ENCODE assay signal across 8 mouse cellular contexts in the genomic region with DNA sequence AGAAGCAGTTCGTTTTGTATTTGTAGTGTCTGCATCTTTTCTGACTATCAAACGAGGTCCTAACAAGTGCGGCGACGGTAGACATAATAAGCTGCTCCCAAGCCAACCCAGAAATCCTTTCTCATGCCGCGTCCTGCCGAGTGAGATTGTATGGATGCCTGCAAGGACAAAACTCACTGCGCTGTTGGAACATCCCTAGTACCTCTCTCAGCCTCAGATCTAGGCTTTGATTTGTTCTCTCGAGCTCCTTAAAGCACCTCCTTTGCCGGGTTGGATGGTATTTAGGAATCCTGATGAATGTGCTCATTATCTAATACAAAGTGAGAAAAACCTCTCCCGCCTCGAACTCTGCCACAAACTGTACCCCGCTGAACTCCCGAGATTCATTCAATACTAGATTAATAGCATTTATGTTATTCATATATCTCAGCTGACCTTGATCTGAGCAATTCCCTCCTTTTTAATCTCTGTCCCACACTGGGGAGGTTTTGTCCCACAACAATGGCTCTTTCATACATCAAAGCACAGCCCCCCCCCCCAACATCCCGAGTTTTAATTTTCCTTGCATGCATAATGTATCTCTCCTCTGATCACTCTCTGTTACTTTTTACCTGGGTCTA.
A peak's percentile ranks its signal among the peaks of the same experiment; 100 is the strongest.
DNase-seq lines count a peak whose midpoint lies in the region; ATAC-seq and TF ChIP-seq lines count a peak whose summit lies in the region.

No protein-coding gene starts in this region.

- no peak overlapping the region for H3K4me3 ChIP-seq in intestine, embryonic 14.5 days (ENCODE audit: low read depth, low read length)
- H3K4me3 ChIP-seq in intestine, embryonic 16.5 days (ENCODE audit: low read length) = no peak overlapping the region
- H3K4me3 ChIP-seq in embryonic facial prominence, embryonic 12.5 days = no peak overlapping the region
- peak overlapping the region; percentile 60 for H3K4me3 ChIP-seq in layer of hippocampus, adult 2 months
- H3K4me3 ChIP-seq in neural tube, embryonic 14.5 days (ENCODE audit: low read depth, low read length) = peak overlapping the region; percentile 25
- no peak overlapping the region for H3K4me3 ChIP-seq in heart, embryonic 10.5 days

- peaks cover 6% of the 10 kb centered on the region for H3K4me1 ChIP-seq in intestine, embryonic 14.5 days (replicated peaks; ENCODE audit: control insufficient read depth, insufficient read depth, low read length)
- peaks cover 8% of the 10 kb centered on the region for H3K4me1 ChIP-seq in intestine, embryonic 16.5 days (ENCODE audit: control insufficient read depth, insufficient read depth, low read length)
- peaks cover under 1% of the 10 kb centered on the region; the same call in 1 of the 2 replicates for H3K4me1 ChIP-seq in embryonic facial prominence, embryonic 12.5 days
- H3K4me1 ChIP-seq in neural tube, embryonic 14.5 days (ENCODE audit: control insufficient read depth, insufficient read depth, low read length) = 0 out of 2 replicates have a peak, but pooled peaks cover 4% of the 10 kb centered on the region
- H3K4me1 ChIP-seq in heart, embryonic 10.5 days = peaks cover 9% of the 10 kb centered on the region

- H3K9ac ChIP-seq in intestine, embryonic 14.5 days (ENCODE audit: low read length) = no peak overlapping the region
- no peak overlapping the region for H3K9ac ChIP-seq in intestine, embryonic 16.5 days (ENCODE audit: low read depth, low read length)
- H3K9ac ChIP-seq in embryonic facial prominence, embryonic 12.5 days = no peak overlapping the region
- H3K9ac ChIP-seq in neural tube, embryonic 14.5 days (replicated peaks; ENCODE audit: low read depth, low read length) = no peak overlapping the region; the same call in 1 of the 2 replicates

- H3K36me3 ChIP-seq in intestine, embryonic 14.5 days (ENCODE audit: control insufficient read depth, insufficient read depth, low read length) = no peaks in the 10 kb centered on the region
- no peaks in the 10 kb centered on the region for H3K36me3 ChIP-seq in intestine, embryonic 16.5 days (ENCODE audit: control insufficient read depth, insufficient read depth, low read length)
- no peaks in the 10 kb centered on the region for H3K36me3 ChIP-seq in embryonic facial prominence, embryonic 12.5 days
- no peaks in the 10 kb centered on the region for H3K36me3 ChIP-seq in neural tube, embryonic 14.5 days (ENCODE audit: control insufficient read depth, insufficient read depth, low read length)
- H3K36me3 ChIP-seq in heart, embryonic 10.5 days = no peaks in the 10 kb centered on the region

- H3K27ac ChIP-seq in intestine, embryonic 14.5 days (ENCODE audit: low read depth) = no peak overlapping the region
- H3K27ac ChIP-seq in intestine, embryonic 16.5 days (ENCODE audit: low read length) = no peak overlapping the region
- no peak overlapping the region for H3K27ac ChIP-seq in embryonic facial prominence, embryonic 12.5 days
- H3K27ac ChIP-seq in layer of hippocampus, adult 2 months = peak overlapping the region; percentile 82; the same call in 1 of the 2 replicates
- H3K27ac ChIP-seq in neural tube, embryonic 14.5 days (ENCODE audit: low read depth, low read length) = no peak overlapping the region
- no peak overlapping the region for H3K27ac ChIP-seq in heart, embryonic 10.5 days

- WGBS in intestine, embryonic 14.5 days = 78% methylated on average over 16 of the region's 16 CpGs
- WGBS in intestine, embryonic 16.5 days = 71% methylated on average over 16 of the region's 16 CpGs
- 55% methylated on average over 16 of the region's 16 CpGs for WGBS in embryonic facial prominence, embryonic 12.5 days
- WGBS in neural tube, embryonic 14.5 days = 40% methylated on average over 16 of the region's 16 CpGs
- WGBS in heart, embryonic 10.5 days = 68% methylated on average over 16 of the region's 16 CpGs

- H3K4me2 ChIP-seq in intestine, embryonic 14.5 days (ENCODE audit: low read length) = 0 out of 2 replicates have a peak overlapping the region, but pooled peaks have one; percentile 15
- no peak overlapping the region for H3K4me2 ChIP-seq in intestine, embryonic 16.5 days (ENCODE audit: low read depth, low read length)
- peak overlapping the region; percentile 28 for H3K4me2 ChIP-seq in embryonic facial prominence, embryonic 12.5 days (replicated peaks)
- peak overlapping the region; percentile 39 for H3K4me2 ChIP-seq in neural tube, embryonic 14.5 days (ENCODE audit: low read depth, low read length)

- DNase-seq in intestine, embryonic 14.5 days (ENCODE audit: low spot score) = no peak
- DNase-seq in layer of hippocampus, adult 2 months (ENCODE audit: low spot score in 2 of 2) = peak; percentile 60 to 68
- no peak for DNase-seq in thymus, postnatal 36 days
- DNase-seq in urinary bladder, adult 18-20 months (ENCODE audit: low spot score in 2 of 2) = no peak
- no peak for DNase-seq in heart, embryonic 10.5 days (ENCODE audit: low spot score)

- no peaks in the 10 kb centered on the region for H3K27me3 ChIP-seq in intestine, embryonic 14.5 days (replicated peaks; ENCODE audit: control insufficient read depth, insufficient read depth, low read length)
- H3K27me3 ChIP-seq in intestine, embryonic 16.5 days (replicated peaks; ENCODE audit: control insufficient read depth, insufficient read depth, low read length) = no peaks in the 10 kb centered on the region
- no peaks in the 10 kb centered on the region for H3K27me3 ChIP-seq in embryonic facial prominence, embryonic 12.5 days
- no peaks in the 10 kb centered on the region for H3K27me3 ChIP-seq in neural tube, embryonic 14.5 days (ENCODE audit: control insufficient read depth, insufficient read depth, low read length)
- no peaks in the 10 kb centered on the region for H3K27me3 ChIP-seq in heart, embryonic 10.5 days (ENCODE audit: insufficient read depth, poor library complexity, severe bottlenecking)

- ATAC-seq in intestine, embryonic 14.5 days (replicated peaks; ENCODE audit: low FRiP score, low TSS enrichment, low read depth) = no peak
- ATAC-seq in intestine, embryonic 16.5 days = no peak
- no peak for ATAC-seq in embryonic facial prominence, embryonic 12.5 days (ENCODE audit: insufficient number of reproducible peaks, insufficient read depth, low FRiP score, low TSS enrichment)
- ATAC-seq in neural tube, embryonic 14.5 days (ENCODE audit: low read depth) = peak; percentile 49; the same call in 1 of the 2 replicates

- no peaks in the 10 kb centered on the region for H3K9me3 ChIP-seq in intestine, embryonic 14.5 days (ENCODE audit: control insufficient read depth, low read length)
- no peaks in the 10 kb centered on the region for H3K9me3 ChIP-seq in intestine, embryonic 16.5 days (ENCODE audit: control insufficient read depth, low read length)
- no peaks in the 10 kb centered on the region for H3K9me3 ChIP-seq in embryonic facial prominence, embryonic 12.5 days
- no peaks in the 10 kb centered on the region for H3K9me3 ChIP-seq in neural tube, embryonic 14.5 days (ENCODE audit: control insufficient read depth, low read length)
- no peaks in the 10 kb centered on the region for H3K9me3 ChIP-seq in heart, embryonic 10.5 days

- TF ChIP-seq CTCF in layer of hippocampus, adult 2 months (conservative IDR thresholded peaks at IDR 0.05) = no peak

Comparison
In these comparisons a context has a peak if more than half of its experiments do, and no peak if none do; other contexts are left out.
1. DNase-seq: peak in layer of hippocampus, adult 2 months (2 of 2); none in intestine, embryonic 14.5 days (single experiment), thymus, postnatal 36 days (0 of 2), urinary bladder, adult 18-20 months (0 of 2) and heart, embryonic 10.5 days (single experiment).
2. H3K4me3 ChIP-seq: peak in layer of hippocampus, adult 2 months (single experiment) and neural tube, embryonic 14.5 days (single experiment); none in intestine, embryonic 14.5 days (single experiment), intestine, embryonic 16.5 days (single experiment), embryonic facial prominence, embryonic 12.5 days (single experiment) and heart, embryonic 10.5 days (single experiment).